Mouse (Mus musculus) limb, embryonic 11.5 days (tissue): Measurements from ENCODE around the gene Gsg1. TPM values are rescaled to one million over a fixed set of nuclear protein-coding genes. Genes with fewer than 3 reads are reported as not detected.

Experiments
- ATAC-seq: fragments of 200-750 bp; cut with Nextera tagmentation; 2 replicates; pipeline ENCODE4 v1.8.0; 2017; ENCODE audit warnings: low read depth; ENCODE audit not compliant: insufficient number of reproducible peaks, low FRiP score, low TSS enrichment
- DNase-seq: peaks from one replicate; pipeline ENCODE4 v3.0.0-alpha.2; 2015; ENCODE audit warnings: low spot score
- H3K27ac ChIP-seq: fragments of 300-500 bp; sonication (generic); replicated peaks from 2 replicates; pipeline ENCODE4 v1.5.1; 2014; ENCODE audit warnings: low read depth, mild to moderate bottlenecking, low read length
- H3K27me3 ChIP-seq: fragments of 300-500 bp; sonication (generic); 2 replicates; pipeline ENCODE4 v1.6.1; 2014; ENCODE audit warnings: mild to moderate bottlenecking, low read length, mixed read lengths; ENCODE audit not compliant: control insufficient read depth, insufficient read depth
- H3K36me3 ChIP-seq: fragments of 300-500 bp; sonication (generic); 2 replicates; pipeline ENCODE4 v1.6.1; 2014; ENCODE audit warnings: mild to moderate bottlenecking, low read length, moderate library complexity, mixed read lengths; ENCODE audit not compliant: control insufficient read depth, insufficient read depth
- H3K4me1 ChIP-seq: fragments of 300-500 bp; sonication (generic); 2 replicates; pipeline ENCODE4 v1.6.1; 2014; ENCODE audit warnings: low read length, mixed read lengths; ENCODE audit not compliant: control insufficient read depth, insufficient read depth
- H3K4me2 ChIP-seq: fragments of 300-500 bp; sonication (generic); 2 replicates; pipeline ENCODE4 v1.6.1; 2014; ENCODE audit warnings: low read depth, mild to moderate bottlenecking, moderate library complexity; ENCODE audit not compliant: severe bottlenecking
- H3K4me3 ChIP-seq: fragments of 300-500 bp; sonication (generic); 2 replicates; pipeline ENCODE4 v1.5.1; 2014; ENCODE audit warnings: low read depth, low read length
- H3K9ac ChIP-seq: fragments of 300-500 bp; sonication (generic); 2 replicates; pipeline ENCODE4 v1.6.1; 2014; ENCODE audit warnings: mild to moderate bottlenecking, low read length
- H3K9me3 ChIP-seq: fragments of 300-500 bp; sonication (generic); 2 replicates; pipeline ENCODE4 v1.6.1; 2016; ENCODE audit warnings: low read length; ENCODE audit not compliant: control insufficient read depth
- WGBS: fragments of 180-500 bp; shearing (Covaris S2); extraction: QIAGEN DNeasy Blood & Tissue Kit; methylation state at CpG from one replicate; pipeline ENCODE4 v1.1.7; 2014; 5-methylcytosine and 5-hydroxymethylcytosine counted together
- polyA plus RNA-seq: library from polyadenylated mRNA; unstranded; fragments of >200 nt; fragmentation: Nextera tagmentation; extraction: Ambion mirVana; gene quantifications from 2 replicates; pipeline ENCODE4 v1.2.1, GENCODE M21; 2014

The Gsg1 gene
- polyA plus RNA-seq, 1 experiment from 2014 or later: 0.91 TPM

DNA sequence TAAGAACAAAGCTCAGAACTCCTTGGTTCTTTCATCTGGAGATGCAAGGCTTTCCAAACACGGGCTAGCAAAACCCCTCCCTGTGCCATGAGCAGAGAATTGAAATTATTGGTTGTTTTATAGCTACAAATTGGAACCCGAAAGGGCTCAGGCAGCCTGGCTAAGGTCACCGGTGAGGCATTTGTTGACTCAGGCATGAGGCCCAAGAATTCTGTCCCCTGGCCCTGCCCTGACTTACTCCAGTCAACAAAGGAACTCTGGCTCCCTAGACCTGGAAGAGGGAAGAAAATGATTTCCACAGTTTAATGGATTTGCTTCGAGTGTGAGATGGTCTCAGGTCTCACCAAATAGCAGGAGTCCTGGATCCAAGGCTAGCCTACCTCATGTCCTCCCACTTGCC is 38.2 kb upstream of the Gsg1 start:
- ATAC-seq (no peak), DNase-seq (no peak)
- Histone ChIP-seq H3K27ac (no peak overlapping the region), H3K4me3 (no peak overlapping the region), H3K27me3 (no peaks in the 10 kb centered on the region), H3K4me2 (no peak overlapping the region), H3K36me3 (no peaks in the 10 kb centered on the region), H3K9me3 (no peaks in the 10 kb centered on the region), H3K9ac (no peak overlapping the region), H3K4me1 (no peaks in the 10 kb centered on the region)
- 70% methylated on average over 4 of the region's 4 CpGs for WGBS

DNA sequence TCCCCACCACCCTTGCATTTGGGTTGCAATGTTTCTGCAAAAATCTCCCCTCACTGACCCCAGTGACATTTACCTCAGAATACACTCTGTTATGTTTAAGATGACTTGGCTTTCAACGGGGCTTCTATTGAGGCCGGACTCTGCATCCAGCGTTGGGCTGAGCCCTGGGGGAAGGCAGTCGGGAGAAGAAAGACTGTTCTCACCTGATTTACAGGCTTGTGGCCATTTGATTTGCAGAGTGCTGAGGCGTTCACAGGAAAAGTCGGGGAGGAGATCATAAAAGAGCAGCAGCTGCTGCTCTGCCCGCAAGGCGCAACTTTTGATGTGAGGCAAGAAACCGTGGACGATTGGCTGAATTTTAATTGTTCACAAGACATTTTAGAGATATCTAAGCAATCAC is 25.7 kb upstream of the Gsg1 start:
- Histone ChIP-seq H3K4me2 (no peak overlapping the region), H3K36me3 (no peaks in the 10 kb centered on the region), H3K4me1 (peaks cover 11% of the 10 kb centered on the region; the same call in 1 of the 2 replicates), H3K9me3 (no peaks in the 10 kb centered on the region), H3K9ac (no peak overlapping the region), H3K4me3 (no peak overlapping the region), H3K27me3 (no peaks in the 10 kb centered on the region), H3K27ac (no peak overlapping the region)
- ATAC-seq: no peak
- WGBS: 3% methylated on average over 10 of the region's 10 CpGs
- peak; percentile 69 for DNase-seq

DNA sequence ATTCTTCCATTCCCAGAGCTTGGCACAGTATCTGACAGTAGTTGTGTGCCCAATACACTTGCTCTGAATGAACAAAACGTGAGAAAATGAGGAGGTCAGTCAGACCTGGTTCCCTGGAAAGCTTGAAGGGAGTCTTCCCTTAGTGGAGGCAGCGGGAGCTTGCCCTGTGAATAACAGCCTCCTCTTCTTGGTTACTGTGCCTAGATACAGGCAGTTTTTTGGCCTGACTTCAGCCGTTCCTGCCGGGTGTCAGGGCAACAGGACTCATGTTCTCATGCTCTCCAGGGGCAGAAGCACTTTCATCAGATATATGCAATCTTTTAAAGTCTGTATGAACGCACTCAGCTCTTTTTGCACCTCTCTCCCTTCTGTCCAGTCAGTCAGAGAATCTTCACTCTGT is 25.1 kb upstream of the Gsg1 start:
- Histone ChIP-seq H3K4me3 (no peak overlapping the region), H3K9ac (no peak overlapping the region), H3K27me3 (no peaks in the 10 kb centered on the region), H3K9me3 (no peaks in the 10 kb centered on the region), H3K4me2 (no peak overlapping the region), H3K36me3 (no peaks in the 10 kb centered on the region), H3K27ac (no peak overlapping the region), H3K4me1 (peaks cover 11% of the 10 kb centered on the region; the same call in 1 of the 2 replicates)
- DNase-seq (no peak), ATAC-seq (no peak)
- whole genome bisulfite sequencing: 53% methylated on average over 5 of the region's 5 CpGs

DNA sequence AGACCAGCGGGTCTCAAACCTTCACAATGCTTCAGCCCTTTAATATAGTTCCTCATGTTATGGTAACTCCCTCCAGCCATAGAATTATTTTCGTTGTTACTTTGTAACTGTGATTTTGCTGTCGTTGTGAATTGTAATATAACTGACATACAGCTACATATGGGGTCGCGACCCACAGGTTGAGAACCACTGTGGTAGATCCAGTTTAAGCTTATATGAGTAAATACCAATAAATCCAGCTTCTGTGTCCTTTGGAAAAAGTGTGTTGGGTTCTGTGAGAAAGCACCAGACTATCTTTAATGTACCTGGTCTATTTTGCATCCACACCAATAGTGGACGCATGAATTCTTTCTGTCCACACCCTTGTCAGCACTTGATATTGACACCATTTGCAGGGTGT is 24.2 kb upstream of the Gsg1 start:
- H3K27ac ChIP-seq: no peak overlapping the region
- WGBS: 88% methylated on average over 6 of the region's 6 CpGs

DNA sequence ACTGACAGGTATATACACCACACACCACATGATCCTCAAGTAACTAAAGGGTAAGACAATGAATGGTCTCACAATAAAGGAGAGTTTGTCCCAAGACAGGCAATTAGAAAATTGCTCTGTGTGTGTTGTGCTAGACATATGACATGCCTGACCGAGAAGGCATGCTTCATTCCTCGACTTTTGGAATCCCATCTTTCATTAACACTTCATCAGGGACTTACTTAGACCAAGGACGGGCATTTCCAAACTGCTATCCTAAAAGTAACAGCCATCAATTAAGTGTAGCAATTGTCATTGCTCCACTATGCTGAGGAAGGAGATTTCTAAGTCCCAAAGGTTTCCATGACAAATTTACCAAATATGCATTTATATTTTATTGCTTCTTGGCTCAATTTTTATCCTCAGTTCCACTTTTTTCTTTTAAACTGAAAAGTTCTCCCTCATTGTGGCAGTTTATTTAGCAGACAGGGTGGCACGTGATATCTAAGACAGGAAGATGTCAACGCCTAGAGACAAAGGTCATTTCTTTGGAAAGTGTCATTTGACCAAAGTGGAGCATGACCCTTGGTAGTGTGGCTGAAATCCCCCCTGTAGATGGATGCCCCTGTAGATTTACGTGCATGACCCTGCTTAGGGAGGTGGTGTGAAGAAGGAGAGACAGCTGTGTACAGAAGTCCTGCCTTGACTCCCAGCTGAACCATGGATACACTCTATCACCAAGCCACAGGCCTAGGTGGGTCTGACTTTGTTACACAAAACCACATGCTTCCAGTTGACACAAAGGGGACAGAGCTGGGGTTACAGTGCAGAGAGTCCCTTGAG is 22.5 kb upstream of the Gsg1 start:
- no peak for ATAC-seq
- H3K4me2 ChIP-seq: no peak overlapping the region
- WGBS: 37% methylated on average over 6 of the region's 6 CpGs

More for the DNA sequence above, 24.2 kb upstream of the Gsg1 start:
- Histone ChIP-seq H3K27me3 (no peaks in the 10 kb centered on the region), H3K4me3 (no peak overlapping the region), H3K4me1 (peaks cover 11% of the 10 kb centered on the region; the same call in 1 of the 2 replicates), H3K9me3 (no peaks in the 10 kb centered on the region), H3K4me2 (no peak overlapping the region), H3K9ac (no peak overlapping the region), H3K36me3 (no peaks in the 10 kb centered on the region)
- DNase-seq (no peak), ATAC-seq (no peak)

DNA sequence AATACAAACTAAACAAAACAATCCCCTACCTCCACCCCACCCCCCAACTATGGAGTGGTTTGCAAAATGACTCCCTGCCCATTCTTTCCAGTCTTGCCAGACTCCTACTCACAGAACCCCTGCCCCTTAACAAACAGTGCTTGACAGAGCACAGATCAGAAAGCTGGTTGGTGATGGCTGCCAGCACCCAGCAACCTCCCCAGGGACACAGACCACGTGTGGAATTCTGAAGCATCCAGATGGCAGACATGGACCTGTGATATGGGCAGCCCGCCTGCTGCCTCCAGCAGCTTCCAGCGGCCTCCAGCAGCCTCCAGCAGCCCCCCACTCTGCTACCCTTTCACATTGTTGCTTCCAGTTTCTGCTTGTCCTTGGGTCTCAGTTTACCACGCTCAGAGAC is 21.1 kb upstream of the Gsg1 start:
- no peak for DNase-seq
- H3K9ac ChIP-seq: no peak overlapping the region

More for the DNA sequence above, 22.5 kb upstream of the Gsg1 start:
- no peaks in the 10 kb centered on the region for H3K27me3 ChIP-seq
- H3K4me3 ChIP-seq: no peak overlapping the region
- no peak for DNase-seq
- no peaks in the 10 kb centered on the region for H3K9me3 ChIP-seq
- H3K4me1 ChIP-seq: peaks cover 11% of the 10 kb centered on the region; the same call in 1 of the 2 replicates
- no peaks in the 10 kb centered on the region for H3K36me3 ChIP-seq
- H3K27ac ChIP-seq: no peak overlapping the region
- no peak overlapping the region for H3K9ac ChIP-seq

DNA sequence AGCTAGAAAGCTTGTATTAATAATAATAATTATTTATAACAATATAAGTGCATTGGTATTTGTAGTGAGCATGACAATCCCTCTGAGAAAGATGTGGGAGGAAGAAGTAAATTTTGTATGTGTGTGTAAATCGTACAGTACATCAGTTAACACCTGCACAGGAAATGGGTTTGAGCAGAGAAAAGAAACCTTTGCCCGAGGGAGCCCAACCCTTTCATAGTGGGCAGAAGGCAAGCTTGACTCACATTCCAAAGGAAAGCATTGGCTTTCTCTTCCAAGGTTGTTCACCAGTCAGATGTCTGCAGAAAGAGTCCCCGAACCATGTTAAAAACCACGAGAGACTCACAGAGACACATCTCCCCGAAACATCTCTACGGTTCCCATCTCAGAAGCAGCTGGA is 18.9 kb upstream of the Gsg1 start:
- no peaks in the 10 kb centered on the region for H3K9me3 ChIP-seq
- DNase-seq: no peak
- no peaks in the 10 kb centered on the region for H3K4me1 ChIP-seq
- ATAC-seq: no peak
- H3K4me2 ChIP-seq: no peak overlapping the region
- H3K36me3 ChIP-seq: no peaks in the 10 kb centered on the region
- no peak overlapping the region for H3K9ac ChIP-seq
- 85% methylated on average over 6 of the region's 6 CpGs for WGBS
- no peaks in the 10 kb centered on the region for H3K27me3 ChIP-seq
- H3K4me3 ChIP-seq: no peak overlapping the region
- H3K27ac ChIP-seq: no peak overlapping the region

More for the DNA sequence above, 21.1 kb upstream of the Gsg1 start:
- 73% methylated on average over 4 of the region's 4 CpGs for WGBS
- ATAC-seq: no peak
- Histone ChIP-seq H3K4me1 (peaks cover 9% of the 10 kb centered on the region; the same call in 1 of the 2 replicates), H3K36me3 (no peaks in the 10 kb centered on the region), H3K4me3 (no peak overlapping the region), H3K27ac (no peak overlapping the region), H3K9me3 (no peaks in the 10 kb centered on the region), H3K4me2 (no peak overlapping the region), H3K27me3 (no peaks in the 10 kb centered on the region)

DNA sequence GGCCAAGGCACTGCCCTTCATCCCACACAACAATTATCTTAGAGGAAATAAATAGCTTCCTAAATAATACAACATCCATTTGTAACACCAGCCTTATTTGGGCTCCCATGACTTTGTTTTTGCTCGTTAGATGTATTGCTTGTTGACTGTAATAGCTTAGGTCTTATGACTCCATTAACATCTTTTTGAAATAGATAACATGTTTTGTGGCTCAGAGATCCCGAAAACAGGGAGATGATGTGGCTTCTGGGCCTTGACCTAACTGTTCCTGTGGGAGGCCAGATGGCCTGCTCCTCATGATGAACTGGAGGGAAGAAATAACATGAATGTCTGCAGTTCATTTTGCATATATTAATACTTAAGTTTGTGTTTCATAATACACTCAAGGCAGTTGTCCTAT is 17.6 kb upstream of the Gsg1 start:
- Histone ChIP-seq H3K4me2 (no peak overlapping the region), H3K9ac (no peak overlapping the region), H3K36me3 (no peaks in the 10 kb centered on the region), H3K27me3 (no peaks in the 10 kb centered on the region), H3K4me1 (no peaks in the 10 kb centered on the region), H3K27ac (no peak overlapping the region), H3K4me3 (no peak overlapping the region), H3K9me3 (no peaks in the 10 kb centered on the region)
- DNase-seq: no peak
- ATAC-seq: no peak
- WGBS: 74% methylated on average over 2 of the region's 2 CpGs
